Mouse (Mus musculus) erythroblast, embryonic 14.5 days (primary cell): ENCODE data around the gene Exoc6b. TPM values are rescaled to one million over a fixed set of nuclear protein-coding genes. Genes with fewer than 3 reads are reported as not detected.
"Not testable (repeated sequence)": the region's sequence is repeated elsewhere in the genome, so short reads cannot be mapped to it uniquely, and the experiment has no call there.

ENCODE experiments used
- H3K27me3 ChIP-seq: 2 replicates; pipeline ENCODE4 v1.6.1; 2012; ENCODE audit warnings: inconsistent platforms; ENCODE audit not compliant: control insufficient read depth
- H3K36me3 ChIP-seq: 2 replicates; pipeline ENCODE4 v1.6.1; 2012; ENCODE audit warnings: mild to moderate bottlenecking, inconsistent platforms; ENCODE audit not compliant: control insufficient read depth
- H3K4me1 ChIP-seq: 2 replicates; pipeline ENCODE4 v1.6.1; 2012; ENCODE audit warnings: inconsistent platforms; ENCODE audit not compliant: control insufficient read depth
- H3K4me3 ChIP-seq: replicated peaks from 2 replicates; pipeline ENCODE3; 2012; ENCODE audit warnings: moderate library complexity, mild to moderate bottlenecking, inconsistent platforms
- H3K9me3 ChIP-seq: 2 replicates; pipeline ENCODE4 v1.6.1; 2012; ENCODE audit warnings: low read length, inconsistent platforms, mixed read lengths; ENCODE audit not compliant: control insufficient read depth
- GATA1 ChIP-seq: IDR thresholded peaks from 2 replicates; pipeline ENCODE4 v1.6.1; 2012; ENCODE audit warnings: low read length, inconsistent platforms, mixed read lengths
- TAL1 ChIP-seq: IDR thresholded peaks from 3 replicates; pipeline ENCODE4 v1.6.1; 2012; ENCODE audit warnings: low read length, inconsistent platforms, mixed read lengths
- polyA plus RNA-seq: library from polyadenylated mRNA; stranded (reverse); fragments of >175 nt; gene quantifications from 2 replicates; pipeline ENCODE4 v1.2.3, GENCODE M21; 2012

The Exoc6b gene
- polyA plus RNA-seq, 1 experiment, result not detected

DNA sequence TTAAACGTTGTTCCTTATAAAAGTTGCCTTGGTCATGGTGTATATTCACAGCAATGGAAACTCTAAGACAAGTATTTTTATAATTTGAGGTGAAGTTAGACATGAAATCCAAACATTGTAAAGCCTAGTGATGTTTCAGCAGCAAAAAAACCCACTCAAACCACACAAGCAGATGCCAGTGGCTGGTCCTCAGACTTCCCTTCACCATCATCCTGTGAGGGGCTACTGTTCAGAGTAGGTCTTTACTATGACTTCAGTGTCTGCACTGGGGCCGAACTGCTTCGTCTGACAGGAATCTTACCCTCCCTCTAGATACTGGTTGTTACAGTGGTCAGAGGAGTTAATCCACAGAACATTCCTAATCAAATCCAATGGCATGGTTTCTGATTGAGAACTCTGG is 455.8 kb downstream of the Exoc6b start:
- Histone ChIP-seq H3K27me3 (no peaks in the 10 kb centered on the region), H3K4me1 (no peaks in the 10 kb centered on the region), H3K4me3 (no peak overlapping the region), H3K36me3 (no peaks in the 10 kb centered on the region), H3K9me3 (no peaks in the 10 kb centered on the region)
- no peak for TF ChIP-seq TAL1
- TF ChIP-seq GATA1, result no peak

DNA sequence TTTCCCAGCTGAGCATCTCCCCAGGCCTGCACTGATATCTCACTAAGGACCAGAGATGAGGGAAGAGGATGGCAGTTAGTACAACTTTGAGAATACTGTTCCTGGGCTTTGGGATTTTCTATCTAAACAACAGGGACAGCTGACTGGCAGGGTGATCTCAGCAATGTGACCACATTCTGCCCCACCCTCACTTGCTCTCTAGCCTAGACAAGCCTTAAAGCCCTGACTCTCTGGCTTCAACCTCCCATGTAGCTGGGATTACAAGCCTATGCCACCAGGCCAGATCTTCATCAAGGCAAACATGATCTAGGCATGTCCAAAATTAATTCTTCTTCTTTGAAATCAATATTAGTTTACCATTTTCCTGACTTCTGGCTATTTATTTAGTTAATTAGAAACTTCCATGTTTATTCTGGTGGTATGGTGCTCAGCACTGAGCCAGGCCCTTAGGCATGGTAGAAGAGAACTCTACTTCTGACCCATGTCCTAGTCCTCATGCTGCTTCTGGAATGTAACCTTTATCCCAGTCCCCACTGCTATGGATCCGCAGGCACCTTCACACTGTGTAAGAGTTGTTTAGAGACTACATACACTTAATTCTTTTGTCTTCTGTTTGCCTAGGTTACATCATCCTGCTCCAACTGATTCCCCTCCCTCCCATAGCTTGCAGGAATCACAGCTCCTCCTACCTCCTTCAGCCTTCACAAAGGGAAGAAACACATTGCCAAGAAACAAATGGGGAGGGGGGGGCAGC is 468.0 kb downstream of the Exoc6b start:
- TF ChIP-seq GATA1 (no peak), TAL1 (no peak)
- H3K4me3 ChIP-seq, result no peak overlapping the region
- H3K36me3 ChIP-seq, result no peaks in the 10 kb centered on the region
- H3K4me1 ChIP-seq, result no peaks in the 10 kb centered on the region
- H3K9me3 ChIP-seq, result no peaks in the 10 kb centered on the region
- no peaks in the 10 kb centered on the region for H3K27me3 ChIP-seq

DNA sequence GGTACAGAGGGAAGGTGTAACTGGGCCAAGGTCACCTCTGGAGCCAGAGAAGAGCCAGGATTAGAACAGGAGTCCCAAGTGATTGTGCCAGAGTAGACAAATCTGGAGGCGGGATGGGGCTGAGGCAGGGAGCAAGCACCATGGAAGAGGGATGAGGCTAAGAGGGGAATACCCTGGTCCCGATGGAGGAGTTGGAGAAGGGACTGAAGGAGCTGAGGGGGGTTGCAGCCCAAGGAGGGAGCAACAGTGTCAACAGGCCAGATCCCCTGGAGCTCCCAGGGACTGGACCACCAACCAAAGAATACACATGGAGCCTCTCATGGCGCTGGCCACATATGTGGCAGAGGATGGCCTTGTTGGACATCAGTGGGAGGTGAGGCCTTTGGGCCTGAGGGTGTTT is 470.0 kb downstream of the Exoc6b start:
- H3K4me1 ChIP-seq, H3K9me3 ChIP-seq, H3K27me3 ChIP-seq, H3K36me3 ChIP-seq, H3K4me3 ChIP-seq: not testable (repeated sequence)

DNA sequence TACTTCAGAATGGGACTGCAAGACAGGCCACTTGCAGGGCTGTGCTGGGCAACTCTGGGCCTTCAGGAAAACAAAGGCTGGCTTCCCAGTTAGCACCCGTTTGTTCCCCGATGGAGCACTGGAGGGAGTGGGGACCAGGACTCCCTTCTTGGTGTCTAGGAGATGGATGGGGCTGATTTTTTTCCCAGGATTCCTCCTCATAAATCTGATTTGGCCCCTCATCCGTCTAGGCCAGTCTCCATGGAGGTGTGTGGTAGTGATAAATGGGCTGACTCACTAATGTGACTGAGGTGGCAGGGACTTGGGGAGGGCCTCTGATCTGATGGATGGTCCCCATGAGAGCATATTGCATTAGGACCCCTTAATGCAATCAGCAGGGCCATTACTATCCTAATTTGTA is 470.6 kb downstream of the Exoc6b start:
- H3K4me1 ChIP-seq, result no peaks in the 10 kb centered on the region
- H3K27me3 ChIP-seq, result 0 out of 2 replicates have a peak, but pooled peaks cover 4% of the 10 kb centered on the region
- no peak overlapping the region for H3K4me3 ChIP-seq
- no peaks in the 10 kb centered on the region for H3K36me3 ChIP-seq
- H3K9me3 ChIP-seq, result no peaks in the 10 kb centered on the region
- no peak for TF ChIP-seq GATA1

DNA sequence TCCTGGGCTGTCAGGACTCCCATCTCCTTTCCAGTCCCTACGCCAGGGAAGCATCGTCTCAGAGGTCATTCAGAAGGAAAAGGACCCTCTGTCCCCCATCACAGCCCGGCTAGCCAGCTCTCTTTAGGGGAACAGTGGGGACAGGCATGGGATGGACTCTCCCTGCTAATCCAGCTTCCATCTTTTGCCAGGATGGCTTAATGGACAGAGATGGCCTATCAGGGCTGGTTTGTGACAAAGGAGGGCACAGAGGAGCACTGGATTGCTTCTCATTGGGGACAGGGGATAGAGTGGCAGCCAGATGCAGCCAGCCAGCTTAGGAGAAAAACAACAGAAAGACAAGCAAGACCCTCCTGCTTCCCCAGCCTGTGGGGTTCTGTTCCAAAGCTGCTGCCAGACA is 474.7 kb downstream of the Exoc6b start:
- H3K4me1 ChIP-seq, result no peaks in the 10 kb centered on the region
- TF ChIP-seq TAL1 (no peak), GATA1 (no peak)
- H3K36me3 ChIP-seq, result no peaks in the 10 kb centered on the region
- no peaks in the 10 kb centered on the region for H3K9me3 ChIP-seq
- H3K4me3 ChIP-seq, result no peak overlapping the region
- peaks cover 21% of the 10 kb centered on the region for H3K27me3 ChIP-seq

DNA sequence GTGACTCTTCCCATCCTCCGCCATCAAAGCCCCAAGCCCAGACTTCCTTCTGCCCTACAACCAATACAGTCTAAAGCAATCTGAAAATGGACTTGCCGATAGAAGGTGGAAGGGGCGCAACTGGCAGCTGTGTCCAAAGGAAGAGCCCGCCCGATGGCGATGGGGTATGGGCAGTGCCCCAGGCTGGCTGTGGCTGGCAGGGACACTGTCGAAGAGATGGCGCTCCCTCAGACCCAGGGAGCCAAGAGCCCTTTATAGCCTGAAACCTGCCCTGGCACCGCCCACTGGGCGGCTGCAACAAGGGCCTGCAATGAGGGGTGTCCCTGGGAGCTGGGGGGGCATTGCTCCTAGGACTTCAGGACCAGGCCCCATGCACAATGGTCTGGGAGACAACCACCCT is 475.6 kb downstream of the Exoc6b start, which contains the start of gene Cyp26b1:
TSS of gene Cyp26b1 (minus strand) at position 216 of the 400 bp plus-strand sequence.
- TF ChIP-seq TAL1 (no peak), GATA1 (no peak)
- Histone ChIP-seq H3K36me3 (no peaks in the 10 kb centered on the region), H3K9me3 (no peaks in the 10 kb centered on the region), H3K4me3 (no peak within 1 kb of the TSS), H3K27me3 (peaks cover 30% of the 10 kb centered on the region), H3K4me1 (no peaks in the 10 kb centered on the region)

DNA sequence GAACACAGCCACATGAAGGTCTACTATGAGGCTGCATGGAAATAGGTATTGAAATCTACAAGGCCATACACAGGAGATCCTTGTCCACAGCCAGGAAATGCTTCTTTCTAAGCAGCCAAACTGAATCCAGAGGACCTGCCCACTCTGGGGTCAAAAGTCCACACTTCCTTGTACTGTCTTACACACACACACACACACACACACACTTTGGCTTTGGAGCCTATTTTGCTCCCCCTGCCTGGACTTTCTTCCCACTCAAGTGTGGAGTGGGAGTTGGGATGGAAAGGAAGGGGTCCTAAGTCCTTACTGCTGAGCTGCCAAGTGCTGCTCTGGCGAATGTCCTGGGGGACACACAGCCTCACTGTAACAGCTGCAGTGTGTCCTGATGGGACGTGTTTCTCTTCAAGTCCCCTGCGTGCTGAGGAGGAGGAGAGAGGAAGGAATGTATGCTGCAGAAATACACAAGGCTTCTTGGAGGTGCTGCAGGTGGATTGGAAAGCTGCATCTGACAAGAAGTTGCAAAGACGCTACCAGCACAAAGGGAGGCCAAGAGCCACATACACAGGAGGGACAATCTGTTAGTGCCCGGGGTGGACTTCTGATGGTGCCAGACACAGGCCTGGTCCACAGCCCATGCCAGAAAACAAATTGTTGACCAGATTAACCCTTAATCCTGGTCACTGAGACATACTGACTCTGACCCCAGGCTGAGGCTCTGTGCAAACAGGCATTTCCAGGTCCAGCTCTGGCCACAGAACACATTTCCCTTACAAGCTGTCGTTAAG is 478.2 kb downstream of the Exoc6b start:
- H3K9me3 ChIP-seq, result no peaks in the 10 kb centered on the region
- no peaks in the 10 kb centered on the region for H3K4me1 ChIP-seq
- H3K4me3 ChIP-seq, result no peak overlapping the region
- no peaks in the 10 kb centered on the region for H3K36me3 ChIP-seq
- no peak for TF ChIP-seq TAL1
- no peak for TF ChIP-seq GATA1
- peaks cover 55% of the 10 kb centered on the region for H3K27me3 ChIP-seq

DNA sequence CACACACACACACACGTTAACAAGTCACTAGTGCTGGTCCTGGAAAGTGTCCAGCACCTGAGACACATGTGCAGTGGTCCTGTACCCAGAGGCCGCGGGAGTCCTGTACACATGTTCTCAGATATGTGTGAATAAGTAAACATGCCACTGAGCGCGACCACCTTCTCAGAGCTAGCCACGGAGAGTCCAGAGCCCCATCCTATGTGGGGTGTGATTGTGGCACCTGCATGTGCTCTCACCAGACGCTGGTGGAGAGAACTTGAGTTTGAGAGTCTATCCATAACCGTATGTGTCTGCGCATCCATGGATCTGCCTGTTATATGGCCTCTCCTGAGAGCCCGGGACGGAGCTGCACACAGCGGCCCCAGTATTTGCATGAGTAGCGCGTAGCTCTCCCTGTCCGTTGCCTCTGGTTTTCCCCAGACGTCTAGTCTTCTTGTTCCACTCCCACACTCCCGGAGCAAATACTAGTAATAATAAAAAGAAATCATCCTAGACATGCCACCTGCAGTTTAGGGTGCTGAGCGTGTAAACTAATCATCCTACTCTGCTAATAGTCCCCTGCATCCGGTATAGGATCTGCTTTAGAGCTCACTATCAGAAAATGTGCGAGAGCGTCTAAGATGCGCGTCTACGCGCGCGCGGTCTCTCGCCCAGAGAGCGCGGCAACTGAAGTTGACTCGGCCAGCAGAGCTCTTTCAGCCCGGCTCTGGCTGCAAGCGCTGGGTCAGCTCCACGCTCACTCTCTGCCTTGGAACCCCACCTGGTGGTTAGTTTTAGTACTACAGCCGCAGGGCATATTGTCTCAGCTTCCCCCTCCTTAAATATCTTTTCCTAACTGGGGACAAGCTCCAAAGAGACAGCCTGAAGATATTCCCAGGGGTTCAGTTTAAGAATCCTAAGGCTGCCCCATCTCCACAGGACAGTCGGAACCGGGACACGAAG is 479.3 kb downstream of the Exoc6b start:
- H3K27me3 ChIP-seq, result peaks cover 67% of the 10 kb centered on the region
- H3K36me3 ChIP-seq, result no peaks in the 10 kb centered on the region
- H3K4me3 ChIP-seq, result no peak overlapping the region
- H3K9me3 ChIP-seq, result no peaks in the 10 kb centered on the region; the same call in 1 of the 2 replicates
- no peaks in the 10 kb centered on the region for H3K4me1 ChIP-seq
- TF ChIP-seq TAL1, result no peak
- TF ChIP-seq GATA1, result no peak
